Mouse (Mus musculus) right cerebral cortex, postnatal 25 days (tissue): ENCODE data around the gene Izumo3.
"Not testable (repeated sequence)": the region's sequence is repeated elsewhere in the genome, so short reads cannot be mapped to it uniquely, and the experiment has no call there.

Experiments used
- DNase-seq: peaks from one replicate; pipeline ENCODE4 v3.0.0; 2022

Izumo3 gene

GRCm38 (mm10) chr4:92147134-92147533 lies at the start of gene Izumo3:
Gene Izumo3, minus strand, starts transcription at chr4:92147234.
- no peak for DNase-seq

DNA sequence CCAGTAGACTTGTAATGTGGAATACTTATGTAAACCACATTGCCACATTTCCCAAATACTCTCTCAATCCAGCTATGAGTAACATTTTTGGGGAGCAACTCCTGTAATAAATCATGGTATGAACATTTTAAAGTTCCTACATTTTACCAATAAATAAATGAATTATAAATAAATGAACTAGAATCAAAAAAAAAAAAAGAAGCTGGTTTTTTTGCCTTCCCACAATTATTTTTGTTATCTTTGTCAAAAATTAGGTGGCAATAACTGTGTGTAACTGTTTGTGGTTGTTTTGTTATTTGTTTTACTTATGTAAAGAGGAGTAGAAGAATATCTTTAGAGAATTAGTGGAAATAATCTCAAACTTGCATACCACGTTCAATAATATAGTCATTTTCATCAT lies 44.6 kb upstream of the Izumo3 start, which contains the start of gene Gm12666:
Gm12666 (minus strand) TSS at position 101 of the 400 bp plus-strand sequence.
- DNase-seq = not testable (repeated sequence)

DNA sequence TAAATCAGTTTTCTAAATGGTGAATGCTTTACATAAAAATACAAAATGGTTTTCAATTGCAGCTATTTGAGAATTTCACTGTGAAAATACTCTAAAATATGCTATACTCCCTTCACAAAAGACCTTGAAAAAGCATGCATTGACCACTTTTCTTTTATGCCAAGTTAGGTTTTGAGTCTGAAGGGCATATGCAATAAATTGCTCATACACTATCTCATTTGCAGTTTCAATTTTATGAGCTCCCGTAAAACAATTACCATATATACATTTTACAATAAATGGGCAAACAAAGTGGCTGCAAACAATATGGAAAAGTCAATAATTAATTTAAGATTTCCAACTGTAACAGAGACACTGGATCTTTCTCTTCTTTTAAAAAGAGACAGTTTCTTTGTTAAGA lies 5.6 kb upstream of the Izumo3 start:
- DNase-seq = no peak

GRCm38 (mm10) chr4:92111390-92111988 lies 35.5 kb downstream of the Izumo3 start:
- DNase-seq = no peak

- DNase-seq = no peak
Measured at GRCm38 (mm10) chr4:92097386-92097785, 49.6 kb downstream of the Izumo3 start.

GRCm38 (mm10) chr4:92095951-92096350 lies 51.1 kb downstream of the Izumo3 start:
- no peak for DNase-seq
